Mouse (Mus musculus) CH12.LX (cell line): ENCODE results near the gene Qsox1. TPM values are rescaled to one million over a fixed set of nuclear protein-coding genes. Genes with fewer than 3 reads are reported as not detected.

Experiments
- DNase-seq: peaks from one replicate; pipeline ENCODE4 v3.0.0-alpha.2; 2013; ENCODE audit errors: extremely low read depth
- H3K27ac ChIP-seq: 2 replicates; pipeline ENCODE4 v1.5.1; 2012; ENCODE audit warnings: low read depth, mild to moderate bottlenecking, control low read depth, moderate library complexity; ENCODE audit not compliant: insufficient read depth
- H3K27me3 ChIP-seq: replicated peaks from 2 replicates; pipeline ENCODE3; 2012; ENCODE audit warnings: inconsistent platforms
- H3K36me3 ChIP-seq, 2 experiments: replicated peaks in 1 of 2; 2 replicates each; pipeline versions ENCODE3 to v1.6.1; 2012; ENCODE audit warnings: inconsistent platforms in 1 of 2, low read length in 1 of 2, mild to moderate bottlenecking in 1 of 2, mixed read lengths in 1 of 2, moderate library complexity in 1 of 2; ENCODE audit not compliant: control insufficient read depth in 1 of 2, insufficient read depth in 1 of 2
- H3K4me1 ChIP-seq, 2 experiments: 2 replicates each; pipeline ENCODE4 v1.6.1; 2012; ENCODE audit warnings: inconsistent platforms in 1 of 2, moderate library complexity in 1 of 2; ENCODE audit not compliant: insufficient read depth in 2 of 2, control insufficient read depth in 1 of 2
- H3K4me2 ChIP-seq: 2 replicates; pipeline ENCODE4 v1.6.1; 2012; ENCODE audit warnings: low read depth, mild to moderate bottlenecking, control low read depth; ENCODE audit not compliant: poor library complexity, insufficient read depth, severe bottlenecking
- H3K4me3 ChIP-seq, 3 experiments: fragments of 150-350 bp in 1 of 3; sonication (generic) in 1 of 3; replicated peaks in 1 of 3; 2 replicates each; pipeline versions ENCODE3 to v1.5.1; 2011 to 2012; ENCODE audit warnings: low read depth in 2 of 3, low read length in 2 of 3, mild to moderate bottlenecking in 2 of 3, moderate library complexity in 2 of 3, control low read depth in 1 of 3, improper control_type of control experiment in 1 of 3, inconsistent platforms in 1 of 3, mixed read lengths in 1 of 3; ENCODE audit not compliant: poor library complexity in 1 of 3
- H3K79me2 ChIP-seq: replicated peaks from 2 replicates; pipeline ENCODE4 v1.6.1; 2012; ENCODE audit warnings: mild to moderate bottlenecking, moderate library complexity; ENCODE audit not compliant: control insufficient read depth, poor library complexity, insufficient read depth, severe bottlenecking; ENCODE audit errors: extremely low read depth
- H3K9ac ChIP-seq: 2 replicates; pipeline ENCODE4 v1.6.1; 2012; ENCODE audit warnings: low read depth, mild to moderate bottlenecking, control low read depth, moderate library complexity; ENCODE audit not compliant: insufficient read depth
- H3K9me3 ChIP-seq: replicated peaks from 2 replicates; pipeline ENCODE3; 2012; ENCODE audit warnings: low read length, inconsistent platforms, mixed read lengths
- BHLHE40 ChIP-seq: IDR thresholded peaks from 2 replicates; pipeline ENCODE4 v1.6.1; 2011; ENCODE audit warnings: mild to moderate bottlenecking, low read depth, low read length, improper control_type of control experiment
- CHD1 ChIP-seq: IDR thresholded peaks from 2 replicates; pipeline ENCODE4 v1.6.1; 2012; ENCODE audit warnings: low read depth, low read length, improper control_type of control experiment, inconsistent platforms
- CHD2 ChIP-seq: IDR thresholded peaks from 2 replicates; pipeline ENCODE4 v1.6.1; 2011; ENCODE audit warnings: low read length, improper control_type of control experiment
- CTCF ChIP-seq, 2 experiments: IDR thresholded peaks in 1 of 2; conservative IDR thresholded peaks in 1 of 2; 2 replicates each; pipeline ENCODE4 v1.5.1; 2011 to 2012; ENCODE audit warnings: low read depth in 2 of 2, low read length in 2 of 2, improper control_type of control experiment in 1 of 2, inconsistent platforms in 1 of 2, mild to moderate bottlenecking in 1 of 2, moderate library complexity in 1 of 2
- E2F4 ChIP-seq: IDR thresholded peaks from 2 replicates; pipeline ENCODE4 v1.6.1; 2011; ENCODE audit warnings: low read depth, low read length, improper control_type of control experiment; ENCODE audit not compliant: insufficient replicate concordance
- ELF1 ChIP-seq: IDR thresholded peaks from 2 replicates; pipeline ENCODE4 v1.6.1; 2014; ENCODE audit warnings: low read depth, mild to moderate bottlenecking, inconsistent platforms, low read length, improper control_type of control experiment
- EP300 ChIP-seq: IDR thresholded peaks from 2 replicates; pipeline ENCODE4 v1.6.1; 2011; ENCODE audit warnings: low read length, improper control_type of control experiment
- ETS1 ChIP-seq: conservative IDR thresholded peaks from 2 replicates; pipeline ENCODE4 v1.6.1; 2012; ENCODE audit warnings: low read depth, mild to moderate bottlenecking, inconsistent platforms, low read length, improper control_type of control experiment, moderate library complexity
- GABPA ChIP-seq: IDR thresholded peaks from 2 replicates; pipeline ENCODE4 v1.6.1; 2012; ENCODE audit warnings: low read depth, low read length, improper control_type of control experiment, inconsistent platforms; ENCODE audit not compliant: insufficient replicate concordance
- HCFC1 ChIP-seq: IDR thresholded peaks from 2 replicates; pipeline ENCODE4 v1.6.1; 2012; ENCODE audit warnings: low read depth, mild to moderate bottlenecking, inconsistent platforms, low read length, improper control_type of control experiment
- IRF4 ChIP-seq: IDR thresholded peaks from 2 replicates; pipeline ENCODE4 v1.6.1; 2014; ENCODE audit warnings: low read depth, mild to moderate bottlenecking, inconsistent platforms, low read length, improper control_type of control experiment
- JUN ChIP-seq: IDR thresholded peaks from 2 replicates; pipeline ENCODE4 v1.6.1; 2011; ENCODE audit warnings: low read depth, mild to moderate bottlenecking, low read length, improper control_type of control experiment, moderate library complexity; ENCODE audit not compliant: insufficient read depth
- JUND ChIP-seq: conservative IDR thresholded peaks from 2 replicates; pipeline ENCODE4 v1.6.1; 2011; ENCODE audit warnings: low read depth, low read length, improper control_type of control experiment
- KAT2A ChIP-seq: IDR thresholded peaks from 2 replicates; pipeline ENCODE4 v1.6.1; 2012; ENCODE audit warnings: low read length, improper control_type of control experiment, inconsistent platforms; ENCODE audit not compliant: insufficient replicate concordance
- MAFK ChIP-seq: IDR thresholded peaks from 2 replicates; pipeline ENCODE4 v1.6.1; 2011; ENCODE audit warnings: low read length, improper control_type of control experiment; ENCODE audit not compliant: insufficient replicate concordance
- MAX ChIP-seq: IDR thresholded peaks from 2 replicates; pipeline ENCODE4 v1.6.1; 2011; ENCODE audit warnings: low read length, improper control_type of control experiment
- MAZ ChIP-seq: IDR thresholded peaks from 2 replicates; pipeline ENCODE4 v1.6.1; 2012; ENCODE audit warnings: low read depth, mild to moderate bottlenecking, inconsistent platforms, low read length, improper control_type of control experiment, moderate library complexity
- MEF2A ChIP-seq: IDR thresholded peaks from 2 replicates; pipeline ENCODE4 v1.6.1; 2014; ENCODE audit warnings: low read depth, mild to moderate bottlenecking, inconsistent platforms, low read length, improper control_type of control experiment, borderline replicate concordance
- MXI1 ChIP-seq: IDR thresholded peaks from 2 replicates; pipeline ENCODE4 v1.6.1; 2011; ENCODE audit warnings: mild to moderate bottlenecking, low read depth, low read length, improper control_type of control experiment
- MYC ChIP-seq: IDR thresholded peaks from 2 replicates; pipeline ENCODE4 v1.6.1; 2011; ENCODE audit warnings: low read depth, mild to moderate bottlenecking, improper control_type of control experiment, low read length
- NELFE ChIP-seq: IDR thresholded peaks from 2 replicates; pipeline ENCODE4 v1.6.1; 2011; ENCODE audit warnings: low read depth, low read length, improper control_type of control experiment
- NRF1 ChIP-seq: IDR thresholded peaks from 2 replicates; pipeline ENCODE4 v1.6.1; 2014; ENCODE audit warnings: low read depth, mild to moderate bottlenecking, inconsistent platforms, low read length, improper control_type of control experiment, moderate library complexity
- PAX5 ChIP-seq: IDR thresholded peaks from 2 replicates; pipeline ENCODE4 v1.6.1; 2012; ENCODE audit warnings: low read length, inconsistent platforms, mixed read lengths
- POLR2A ChIP-seq: IDR thresholded peaks from 2 replicates; pipeline ENCODE4 v1.6.1; 2011; ENCODE audit warnings: low read depth, mild to moderate bottlenecking, improper control_type of control experiment, low read length
- POLR2AphosphoS2 ChIP-seq: IDR thresholded peaks from 2 replicates; pipeline ENCODE4 v1.6.1; 2011; ENCODE audit warnings: low read depth, low read length, improper control_type of control experiment
- RAD21 ChIP-seq: IDR thresholded peaks from 2 replicates; pipeline ENCODE4 v1.6.1; 2011; ENCODE audit warnings: low read depth, mild to moderate bottlenecking, low read length, improper control_type of control experiment, moderate library complexity
- RCOR1 ChIP-seq: conservative IDR thresholded peaks from 2 replicates; pipeline ENCODE4 v1.6.1; 2012; ENCODE audit warnings: low read depth, mild to moderate bottlenecking, inconsistent platforms, low read length, improper control_type of control experiment
- SIN3A ChIP-seq: IDR thresholded peaks from 2 replicates; pipeline ENCODE4 v1.6.1; 2012; ENCODE audit warnings: low read length, improper control_type of control experiment, inconsistent platforms
- SMC3 ChIP-seq: IDR thresholded peaks from 2 replicates; pipeline ENCODE4 v1.6.1; 2011; ENCODE audit warnings: low read depth, low read length, improper control_type of control experiment
- TBP ChIP-seq: conservative IDR thresholded peaks from 2 replicates; pipeline ENCODE4 v1.6.1; 2011; ENCODE audit warnings: low read depth, low read length, improper control_type of control experiment
- TCF12 ChIP-seq: IDR thresholded peaks from 2 replicates; pipeline ENCODE4 v1.6.1; 2014; ENCODE audit warnings: low read depth, mild to moderate bottlenecking, inconsistent platforms, low read length, improper control_type of control experiment
- UBTF ChIP-seq: IDR thresholded peaks from 2 replicates; pipeline ENCODE4 v1.6.1; 2012; ENCODE audit warnings: low read depth, mild to moderate bottlenecking, inconsistent platforms, low read length, improper control_type of control experiment, moderate library complexity
- USF1 ChIP-seq: IDR thresholded peaks from 2 replicates; pipeline ENCODE4 v1.6.1; 2014; ENCODE audit warnings: low read depth, mild to moderate bottlenecking, inconsistent platforms, low read length, improper control_type of control experiment
- USF2 ChIP-seq: conservative IDR thresholded peaks from 2 replicates; pipeline ENCODE4 v1.6.1; 2011; ENCODE audit warnings: low read depth, low read length, improper control_type of control experiment
- ZC3H11A ChIP-seq: IDR thresholded peaks from 2 replicates; pipeline ENCODE4 v1.6.1; 2012; ENCODE audit warnings: low read depth, mild to moderate bottlenecking, inconsistent platforms, low read length, improper control_type of control experiment
- ZKSCAN1 ChIP-seq: IDR thresholded peaks from 2 replicates; pipeline ENCODE4 v1.6.1; 2012; ENCODE audit warnings: low read depth, inconsistent platforms, low read length, improper control_type of control experiment, borderline replicate concordance
- ZMIZ1 ChIP-seq: IDR thresholded peaks from 2 replicates; pipeline ENCODE4 v1.6.1; 2012; ENCODE audit warnings: low read depth, mild to moderate bottlenecking, inconsistent platforms, low read length, improper control_type of control experiment
- ZNF384 ChIP-seq: IDR thresholded peaks from 2 replicates; pipeline ENCODE4 v1.6.1; 2012; ENCODE audit warnings: low read depth, low read length, improper control_type of control experiment, inconsistent platforms
- dilution Hi-C: fragments of 300-500 bp; cut with MboI; formaldehyde crosslinking; loops from 2 replicates; pipeline ENCODE4 v1.14.3; 2020; ENCODE audit warnings: low sequenced_read_pairs; ENCODE audit not compliant: extremely low pct_unique_long_range_greater_than_20kb, extremely low pct_ligation_motif_present
- in situ Hi-C: fragments of 300-500 bp; cut with MboI; formaldehyde crosslinking; loops from 3 replicates; pipeline ENCODE4 v1.14.3; 2019; ENCODE audit warnings: low sequenced_read_pairs, low pct_ligation_motif_present, low pct_unique_long_range_greater_than_20kb, mixed read lengths
- polyA plus RNA-seq: library from polyadenylated mRNA; unstranded; fragments of >175 nt; gene quantifications from 2 replicates; pipeline ENCODE4 v1.2.1, GENCODE M21; 2012; ENCODE audit warnings: low read depth; ENCODE audit not compliant: insufficient read length
- total RNA-seq, 2 experiments: library from RNA; depleted of rRNA; stranded (reverse); fragments of 300-350 nt in 1 of 2; fragments of >200 nt in 1 of 2; gene quantifications; 2 replicates each; pipeline ENCODE4 v1.2.3; 2012 to 2014

Qsox1 gene
- total RNA-seq (2012; rRNA removed) (11.9 and 13.7 TPM in 2 replicates), total RNA-seq (2014; rRNA removed) (7.9 and 8.6 TPM in 2 replicates), polyA plus RNA-seq (11.6 and 12.5 TPM in 2 replicates)

- Histone ChIP-seq H3K36me3 (peaks cover 0 to 11% of the 10 kb centered on the region in 2 experiments), H3K27me3 (no peaks in the 10 kb centered on the region), H3K79me2 (no peaks in the 10 kb centered on the region), H3K9me3 (no peaks in the 10 kb centered on the region), H3K4me3 (peak within 1 kb of the TSS; percentile 66 to 91 (median 77)), H3K9ac (peak within 1 kb of the TSS; percentile 51), H3K4me2 (peak within 1 kb of the TSS; percentile 41), H3K4me1 (peaks cover 5 to 42% of the 10 kb centered on the region in 2 experiments; a peak in 3 of 4 replicates), H3K27ac (no peak within 1 kb of the TSS)
- in situ Hi-C loops: no loop called here
- TF ChIP-seq USF1 (no peak), ZMIZ1 (peak; percentile 32; the same call in 1 of the 2 replicates), ZNF384 (no peak), UBTF (no peak), MEF2A (no peak), NRF1 (no peak), JUND (no peak), ZKSCAN1 (no peak), TCF12 (0 out of 2 replicates have a peak, but pooled peaks have one; percentile 39), TBP (0 out of 2 replicates have a peak, but pooled peaks have one; percentile 54), SIN3A (no peak; the same call in 1 of the 2 replicates), GABPA (no peak), MAX (no peak), MAZ (no peak), POLR2A (peak; percentile 86), SMC3 (no peak), E2F4 (no peak), PAX5 (no peak), IRF4 (no peak), ETS1 (no peak), JUN (no peak), ELF1 (peak; percentile 67; the same call in 1 of the 2 replicates), HCFC1 (peak; percentile 27), NELFE (peak; percentile 82), KAT2A (no peak), MYC (no peak), USF2 (no peak), ZC3H11A (no peak), MXI1 (peak; percentile 44; the same call in 1 of the 2 replicates), EP300 (no peak), POLR2AphosphoS2 (0 out of 2 replicates have a peak, but pooled peaks have one; percentile 42), CHD1 (no peak), RAD21 (no peak), BHLHE40 (no peak), RCOR1 (no peak), CTCF (conservative IDR thresholded peaks at IDR 0.05 in 1 of 2, IDR thresholded peaks at IDR 0.05 in 1 of 2; ENCODE audit: low read depth in 2 of 2, low read length in 2 of 2) (no peak), MAFK (no peak), CHD2 (no peak)
- peak; percentile 74 for DNase-seq
- dilution Hi-C loops: no loop called here
Measured at GRCm38 (mm10) chr1:155812581-155813499, at the start of gene Qsox1. Qsox1 (minus strand) TSS chr1:155812889.
